21 mouse cellular contexts compared by ENCODE assay signal in the genomic region with DNA sequence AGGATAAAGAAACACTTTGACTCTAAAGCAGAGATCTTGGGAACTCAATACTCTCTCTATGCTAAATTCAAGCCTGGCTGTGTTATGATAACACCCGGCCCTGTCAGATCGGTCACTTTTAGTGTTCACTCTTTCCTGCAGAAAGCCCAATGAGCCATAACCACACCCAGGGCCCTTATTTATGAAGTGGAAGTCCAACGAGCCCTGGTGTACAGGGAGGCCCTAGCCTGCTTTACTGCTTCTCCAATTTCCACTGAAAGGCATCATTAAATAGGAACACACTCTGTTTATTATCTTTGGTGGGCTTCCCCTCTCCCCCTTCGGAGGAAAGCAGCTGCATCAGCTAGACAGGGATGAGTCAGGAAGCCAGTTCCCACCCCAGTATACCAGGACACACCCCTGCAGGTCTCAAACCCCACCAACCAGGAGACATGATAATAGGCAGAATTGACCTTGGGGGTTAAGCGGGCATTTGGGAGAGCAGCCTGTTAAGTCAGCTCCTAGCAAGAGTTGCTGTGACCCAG.
"Had no signal": no experiment of that assay in that cellular context is flagged by ENCODE, and none has a peak within 500 bp of the region (broad histone marks: within the 10 kb centered on the region; RNA-seq: fewer than 3 reads in every experiment).

No protein-coding gene starts in this region.

- H3K4me2 ChIP-seq: limb, embryonic 12.5 days; limb, embryonic 15.5 days; liver, embryonic 11.5 days; lung, embryonic 14.5 days; midbrain, embryonic 13.5 days; neural tube, embryonic 13.5 days; stomach, embryonic 15.5 days had no signal

- H3K4me3 ChIP-seq: limb, embryonic 12.5 days; limb, embryonic 15.5 days; midbrain, embryonic 10.5 days; midbrain, embryonic 13.5 days; myocyte; neural tube, embryonic 13.5 days; stomach, embryonic 15.5 days had no signal

- H3K36me3 ChIP-seq: limb, embryonic 12.5 days; limb, embryonic 15.5 days; midbrain, embryonic 10.5 days; stomach, embryonic 15.5 days had no signal

- H3K9me3 ChIP-seq: limb, embryonic 12.5 days; limb, embryonic 15.5 days; midbrain, embryonic 10.5 days; midbrain, embryonic 13.5 days; neural tube, embryonic 13.5 days; stomach, embryonic 15.5 days had no signal

- H3K9ac ChIP-seq: limb, embryonic 12.5 days; limb, embryonic 15.5 days; liver, embryonic 14.5 days; liver, postnatal 0 days; lung, embryonic 14.5 days; midbrain, embryonic 13.5 days; neural tube, embryonic 13.5 days; stomach, embryonic 15.5 days had no signal

- H3K4me1 ChIP-seq: limb, embryonic 12.5 days; limb, embryonic 15.5 days; midbrain, embryonic 10.5 days; midbrain, embryonic 13.5 days; neural tube, embryonic 13.5 days; stomach, embryonic 15.5 days had no signal

- ATAC-seq: intestine, postnatal 0 days; liver, postnatal 0 days; lung, postnatal 0 days; midbrain, embryonic 13.5 days; midbrain, embryonic 16.5 days had no signal

- H3K27me3 ChIP-seq: limb, embryonic 12.5 days; limb, embryonic 15.5 days; midbrain, embryonic 13.5 days; neural tube, embryonic 13.5 days; stomach, embryonic 15.5 days had no signal

- H3K27ac ChIP-seq: limb, embryonic 12.5 days; limb, embryonic 15.5 days; liver, embryonic 14.5 days; macrophage; midbrain, embryonic 10.5 days; midbrain, embryonic 13.5 days; neural tube, embryonic 13.5 days; stomach, embryonic 15.5 days had no signal

- DNase-seq: kidney, adult 8-10 months; left cerebral cortex, postnatal 4 days; liver, postnatal 0 days; lung, embryonic 14.5 days; retina, postnatal 1 day; right cerebral cortex, postnatal 25 days; spleen, adult 18-20 months; thymus, postnatal 25 days had no signal
